Mouse (Mus musculus) A20 (cell line): ENCODE results near the gene Morn4.
A peak's percentile ranks its signal among the peaks of the same experiment; 100 is the strongest.

ENCODE experiments used
- DNase-seq: peaks from one replicate; pipeline ENCODE4 v3.0.0-alpha.2; 2011; ENCODE audit warnings: low read depth, low spot score

Gene Morn4

GRCm38 (mm10) chr19:42043988-42044387 is 42.2 kb downstream of the Morn4 start:
- no peak for DNase-seq

- DNase-seq, result no peak
These were observed 47.8 kb downstream of the Morn4 start for GRCm38 (mm10) chr19:42038310-42038709.

GRCm38 (mm10) chr19:42037167-42037702 is 48.9 kb downstream of the Morn4 start:
- DNase-seq, result no peak

GRCm38 (mm10) chr19:42036357-42036756 is 49.8 kb downstream of the Morn4 start:
- DNase-seq, result no peak

- DNase-seq, result peak; percentile 85
These were observed 50.5 kb downstream of the Morn4 start, which contains the start of gene Ankrd2 for GRCm38 (mm10) chr19:42035456-42036248. Gene Ankrd2, plus strand, starts transcription at chr19:42036000.

- no peak for DNase-seq
These were observed 51.2 kb downstream of the Morn4 start for GRCm38 (mm10) chr19:42034881-42035455.

GRCm38 (mm10) chr19:42034146-42034775 is 51.9 kb downstream of the Morn4 start:
- peak; percentile 69 for DNase-seq

- no peak for DNase-seq
These were observed 52.5 kb downstream of the Morn4 start for GRCm38 (mm10) chr19:42033611-42034010.

- no peak for DNase-seq
These were observed 55.0 kb downstream of the Morn4 start for GRCm38 (mm10) chr19:42031112-42031511.

- peak; percentile 68 for DNase-seq
These were observed 60.0 kb downstream of the Morn4 start for GRCm38 (mm10) chr19:42026158-42026557.
